Mouse (Mus musculus) heart, embryonic 14.5 days (tissue): Measurements from ENCODE around the gene Ube2q2. TPM values are rescaled to one million over a fixed set of nuclear protein-coding genes. Genes with fewer than 3 reads are reported as not detected.

Source experiments
- ATAC-seq: fragments of 200-750 bp; cut with Nextera tagmentation; 2 replicates; pipeline ENCODE4 v1.8.0; 2017; ENCODE audit warnings: low read depth, moderate TSS enrichment; ENCODE audit not compliant: insufficient number of reproducible peaks, insufficient read depth, low FRiP score
- H3K27ac ChIP-seq, 2 experiments: fragments of 200-500 bp in 1 of 2; fragments of 300-500 bp in 1 of 2; sonication (generic) in 1 of 2; replicated peaks in 1 of 2; 2 replicates each; pipeline ENCODE4 v1.5.1; 2012 to 2014; ENCODE audit warnings: low read depth in 2 of 2, low read length in 2 of 2, control low read depth in 1 of 2, mild to moderate bottlenecking in 1 of 2, mixed read lengths in 1 of 2; ENCODE audit not compliant: control insufficient read depth in 1 of 2, insufficient read depth in 1 of 2
- H3K27me3 ChIP-seq: fragments of 300-500 bp; sonication (generic); 2 replicates; pipeline ENCODE4 v1.6.1; 2014; ENCODE audit warnings: mild to moderate bottlenecking, low read length, control low read depth; ENCODE audit not compliant: control insufficient read depth, insufficient read depth
- H3K36me3 ChIP-seq: fragments of 300-500 bp; sonication (generic); 2 replicates; pipeline ENCODE4 v1.6.1; 2014; ENCODE audit warnings: mild to moderate bottlenecking, control low read depth, low read length, mixed read lengths; ENCODE audit not compliant: control insufficient read depth, insufficient read depth
- H3K4me1 ChIP-seq, 2 experiments: fragments of 200-500 bp in 1 of 2; fragments of 300-500 bp in 1 of 2; sonication (generic) in 1 of 2; 2 replicates each; pipeline ENCODE4 v1.6.1; 2012 to 2014; ENCODE audit warnings: low read length in 2 of 2, control low read depth in 1 of 2, mixed read lengths in 1 of 2; ENCODE audit not compliant: control insufficient read depth in 2 of 2, insufficient read depth in 2 of 2
- H3K4me2 ChIP-seq: fragments of 300-500 bp; sonication (generic); 2 replicates; pipeline ENCODE4 v1.6.1; 2014; ENCODE audit warnings: mild to moderate bottlenecking, low read length
- H3K4me3 ChIP-seq, 2 experiments: fragments of 200-500 bp in 1 of 2; fragments of 300-500 bp in 1 of 2; sonication (generic) in 1 of 2; 2 replicates each; pipeline ENCODE4 v1.5.1; 2012 to 2014; ENCODE audit warnings: low read length in 2 of 2, mild to moderate bottlenecking in 2 of 2, control low read depth in 1 of 2, low read depth in 1 of 2, moderate library complexity in 1 of 2; ENCODE audit not compliant: control insufficient read depth in 1 of 2, insufficient read depth in 1 of 2
- H3K9ac ChIP-seq: fragments of 300-500 bp; sonication (generic); 2 replicates; pipeline ENCODE4 v1.6.1; 2014; ENCODE audit warnings: mild to moderate bottlenecking, low read length
- H3K9me3 ChIP-seq: fragments of 300-500 bp; sonication (generic); 2 replicates; pipeline ENCODE4 v1.6.1; 2016; ENCODE audit warnings: low read length, control low read depth; ENCODE audit not compliant: control insufficient read depth
- WGBS: fragments of 180-500 bp; shearing (Covaris S2); extraction: QIAGEN DNeasy Blood & Tissue Kit; methylation state at CpG from one replicate; pipeline ENCODE4 v1.1.7; 2014; 5-methylcytosine and 5-hydroxymethylcytosine counted together
- polyA plus RNA-seq: library from polyadenylated mRNA; unstranded; fragments of >200 nt; fragmentation: Nextera tagmentation; extraction: Ambion mirVana; gene quantifications from 2 replicates; pipeline ENCODE4 v1.2.1, GENCODE M21; 2014

Ube2q2 gene
- polyA plus RNA-seq, 1 experiment from 2014 or later, result 36.3 TPM

GRCm38 (mm10) chr9:55195876-55196275, 47.2 kb downstream of the Ube2q2 start:
- Histone ChIP-seq H3K9ac (no peak overlapping the region), H3K4me2 (no peak overlapping the region), H3K4me3 (no peak overlapping the region), H3K36me3 (peaks cover 35% of the 10 kb centered on the region), H3K4me1 (peaks cover 0 to 2% of the 10 kb centered on the region in 2 experiments; a peak in 1 of 4 replicates), H3K27ac (no peak overlapping the region), H3K27me3 (no peaks in the 10 kb centered on the region), H3K9me3 (no peaks in the 10 kb centered on the region)
- ATAC-seq, result no peak
- 86% methylated on average over 3 of the region's 3 CpGs for WGBS

DNA sequence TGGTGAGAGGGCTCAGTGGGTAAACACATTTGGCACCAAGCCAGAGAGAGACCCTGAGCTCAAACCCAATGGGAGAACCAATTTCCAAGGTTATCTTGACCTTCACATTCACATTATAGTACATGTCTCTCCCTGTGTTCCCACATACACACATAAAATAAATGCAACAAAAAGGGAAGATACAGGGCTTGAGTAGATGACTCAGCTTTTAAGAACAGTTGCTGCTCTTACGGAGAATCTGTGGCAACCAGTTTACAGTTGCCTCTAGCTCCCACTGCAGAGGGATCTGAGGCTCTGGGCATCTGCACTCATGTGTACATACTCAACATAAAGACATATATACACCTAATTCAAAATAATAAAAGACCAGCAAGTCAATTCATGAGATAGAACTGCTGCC, 49.6 kb downstream of the Ube2q2 start:
- H3K9ac ChIP-seq, result no peak overlapping the region
- 84% methylated on average over 1 of the region's 1 CpGs for WGBS
- peaks cover 24% of the 10 kb centered on the region for H3K36me3 ChIP-seq
- H3K4me3 ChIP-seq, result no peak overlapping the region
- H3K4me1 ChIP-seq, result peaks cover 0 to 2% of the 10 kb centered on the region in 2 experiments; a peak in 1 of 4 replicates
- no peaks in the 10 kb centered on the region for H3K9me3 ChIP-seq
- H3K27me3 ChIP-seq, result no peaks in the 10 kb centered on the region
- no peak overlapping the region for H3K27ac ChIP-seq
- ATAC-seq, result no peak
- no peak overlapping the region for H3K4me2 ChIP-seq

DNA sequence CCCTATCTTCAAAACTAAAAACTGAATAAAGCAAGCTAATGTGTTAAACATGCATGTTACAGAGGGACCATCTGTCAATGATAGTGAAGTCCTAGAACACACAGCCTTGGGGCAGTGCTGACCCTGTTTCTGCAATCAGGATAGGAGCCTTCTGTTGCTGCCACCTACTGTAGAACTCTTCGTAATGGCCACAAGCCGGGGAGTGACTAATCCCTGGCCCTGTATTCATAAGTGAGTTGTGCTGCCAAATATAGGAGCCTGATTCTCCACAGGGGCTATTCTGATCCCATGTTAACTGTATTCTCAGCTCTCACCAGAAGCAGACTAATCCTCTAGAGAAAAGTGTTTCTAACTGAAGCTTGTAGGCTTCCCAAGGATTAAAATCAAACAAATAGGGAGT, 50.7 kb downstream of the Ube2q2 start:
- H3K9me3 ChIP-seq, result no peaks in the 10 kb centered on the region
- no peak overlapping the region for H3K4me3 ChIP-seq
- peaks cover 23% of the 10 kb centered on the region for H3K36me3 ChIP-seq
- WGBS, result 42% methylated on average over 2 of the region's 2 CpGs
- H3K9ac ChIP-seq, result 0 out of 2 replicates have a peak overlapping the region, but pooled peaks have one; percentile 21
- H3K27ac ChIP-seq, result peak overlapping the region in 1 of 2 experiments; percentile 53; a peak in 1 of 4 replicates
- H3K27me3 ChIP-seq, result no peaks in the 10 kb centered on the region
- no peak overlapping the region for H3K4me2 ChIP-seq
- 0 out of 2 replicates have a peak, but pooled peaks have one; percentile 47 for ATAC-seq
- H3K4me1 ChIP-seq, result peaks cover 0 to 2% of the 10 kb centered on the region in 2 experiments; a peak in 1 of 4 replicates

- Histone ChIP-seq H3K9me3 (no peaks in the 10 kb centered on the region), H3K4me2 (peak overlapping the region; percentile 77)
- WGBS, result 0% methylated on average over 2 of the region's 2 CpGs
Observed at GRCm38 (mm10) chr9:55208458-55208789, 59.8 kb downstream of the Ube2q2 start.

GRCm38 (mm10) chr9:55208790-55209481, 60.3 kb downstream of the Ube2q2 start, which contains the start of gene Fbxo22:
Gene Fbxo22 (plus strand): TSS chr9:55208925.
- under 1% methylated on average over 65 of the region's 65 CpGs for WGBS
- no peaks in the 10 kb centered on the region for H3K9me3 ChIP-seq
- peak within 1 kb of the TSS; percentile 83 to 88 for H3K27ac ChIP-seq
- no peaks in the 10 kb centered on the region for H3K27me3 ChIP-seq
- H3K4me3 ChIP-seq, result peak within 1 kb of the TSS; percentile 77 to 89
- H3K4me2 ChIP-seq, result peak within 1 kb of the TSS; percentile 77
- H3K36me3 ChIP-seq, result peaks cover 30% of the 10 kb centered on the region
- H3K4me1 ChIP-seq, result peaks cover 8 to 26% of the 10 kb centered on the region in 2 experiments
- ATAC-seq, result peak; percentile 92
- peak within 1 kb of the TSS; percentile 84 for H3K9ac ChIP-seq

More at GRCm38 (mm10) chr9:55208458-55208789, 59.8 kb downstream of the Ube2q2 start:
- Histone ChIP-seq H3K36me3 (peaks cover 27% of the 10 kb centered on the region), H3K4me1 (peaks cover 8 to 26% of the 10 kb centered on the region in 2 experiments), H3K9ac (peak overlapping the region; percentile 84), H3K27me3 (no peaks in the 10 kb centered on the region), H3K27ac (peak overlapping the region; percentile 83 to 88), H3K4me3 (peak overlapping the region; percentile 77 to 89)
- ATAC-seq, result no peak

DNA sequence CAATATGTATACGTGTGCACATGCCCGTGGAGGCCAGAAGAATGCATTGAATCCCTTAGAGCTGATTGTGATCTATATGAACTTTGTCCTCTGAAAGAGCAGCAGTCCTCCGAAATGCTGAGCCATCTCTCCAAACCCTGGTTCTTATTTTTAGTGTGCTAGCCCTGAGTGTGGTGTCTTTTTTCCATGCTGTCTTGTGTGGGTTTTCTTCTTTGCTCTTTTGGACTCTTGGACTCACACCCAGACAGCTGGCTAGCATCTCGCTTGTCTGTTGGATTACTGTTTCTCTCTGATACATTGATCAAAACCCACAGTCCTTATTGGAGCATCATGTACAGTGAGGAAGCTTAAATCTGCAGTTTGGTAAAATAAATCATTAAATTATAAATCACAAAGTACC, 63.0 kb downstream of the Ube2q2 start:
- Histone ChIP-seq H3K4me1 (peaks cover 8 to 26% of the 10 kb centered on the region in 2 experiments), H3K27ac (no peak overlapping the region), H3K9me3 (no peaks in the 10 kb centered on the region), H3K9ac (peak overlapping the region; percentile 21; the same call in 1 of the 2 replicates), H3K36me3 (peaks cover 38% of the 10 kb centered on the region), H3K27me3 (no peaks in the 10 kb centered on the region), H3K4me2 (no peak overlapping the region), H3K4me3 (no peak overlapping the region)
- 64% methylated on average over 4 of the region's 4 CpGs for WGBS
- ATAC-seq, result no peak

DNA sequence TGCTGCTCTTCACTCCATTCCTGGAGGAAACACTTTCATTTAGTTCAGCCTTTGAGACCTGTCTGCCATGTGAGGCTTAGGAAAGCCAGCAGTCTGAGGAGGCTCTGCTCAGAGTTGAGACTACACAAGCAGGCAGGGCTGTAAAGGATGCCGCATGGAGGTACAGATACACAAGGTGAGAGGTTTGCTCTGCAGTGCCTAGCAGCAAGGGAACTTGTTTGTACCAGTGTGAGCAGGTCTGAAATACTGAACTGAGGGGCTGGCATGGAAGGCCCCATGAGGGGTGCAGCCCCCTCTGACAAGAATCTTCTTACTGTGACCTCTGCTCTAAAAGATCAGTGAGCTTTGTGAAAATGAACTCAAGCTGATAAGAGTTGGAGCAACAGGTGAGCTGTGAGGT, 64.7 kb downstream of the Ube2q2 start:
- Histone ChIP-seq H3K9ac (no peak overlapping the region), H3K36me3 (peaks cover 53% of the 10 kb centered on the region), H3K4me2 (no peak overlapping the region), H3K27ac (no peak overlapping the region), H3K4me3 (no peak overlapping the region), H3K4me1 (peaks cover 5 to 22% of the 10 kb centered on the region in 2 experiments), H3K9me3 (no peaks in the 10 kb centered on the region), H3K27me3 (no peaks in the 10 kb centered on the region)
- ATAC-seq, result no peak
- WGBS, result 84% methylated on average over 1 of the region's 1 CpGs
